Mouse (Mus musculus): ENCODE results near the gene B4galt7.
"Not testable (repeated sequence)": the region's sequence is repeated elsewhere in the genome, so short reads cannot be mapped to it uniquely, and the experiment has no call there.

Gene B4galt7

DNA sequence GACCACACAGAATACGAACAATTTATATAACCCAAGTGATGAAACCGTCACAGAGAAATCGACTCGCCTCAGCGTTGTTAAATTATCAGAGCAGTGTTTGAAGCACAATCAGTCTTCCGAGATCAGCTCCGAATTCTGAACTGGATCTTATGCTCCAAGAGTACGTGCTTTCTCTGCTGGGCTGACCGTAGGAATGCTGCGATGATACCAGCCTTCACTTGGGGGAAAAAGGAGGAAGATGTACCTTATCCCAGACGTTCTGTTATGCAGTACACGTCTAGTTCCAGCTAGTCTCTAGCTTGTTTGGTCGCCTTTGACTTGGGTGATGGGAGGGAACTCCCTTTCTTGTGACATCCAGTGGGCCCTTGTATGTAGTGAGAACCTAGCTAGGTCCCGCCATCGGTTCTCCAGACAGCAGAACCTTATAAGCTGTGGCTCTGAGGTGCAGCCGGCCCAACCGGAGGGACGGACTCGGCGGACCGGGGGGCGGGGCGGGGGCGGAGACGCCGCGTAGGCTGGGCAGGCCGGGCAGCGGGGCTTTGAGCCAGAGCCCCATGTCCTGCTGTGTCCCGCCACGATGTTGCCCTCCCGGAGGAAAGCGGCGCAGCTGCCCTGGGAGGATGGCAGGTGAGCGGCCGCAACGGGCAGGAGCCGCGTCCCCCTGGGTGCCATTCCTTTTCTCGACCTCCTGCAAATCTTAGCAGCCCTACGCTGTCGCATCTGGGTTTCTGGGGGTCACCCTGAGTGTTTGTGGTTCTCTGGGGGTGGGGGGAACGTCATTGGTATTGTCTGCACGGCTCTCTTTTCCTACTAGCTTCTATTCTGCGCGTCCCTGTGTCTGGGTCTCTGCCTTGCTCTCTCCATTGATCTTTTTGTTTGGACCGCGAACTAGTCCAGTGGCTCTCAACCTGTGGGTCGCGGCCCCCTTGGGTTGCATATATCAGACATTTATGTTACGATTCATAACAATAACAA lies at the start of gene B4galt7:
Gene B4galt7 (plus strand): TSS at position 331 of the 975 bp plus-strand sequence.
- DNase-seq: peak; percentile 91

DNA sequence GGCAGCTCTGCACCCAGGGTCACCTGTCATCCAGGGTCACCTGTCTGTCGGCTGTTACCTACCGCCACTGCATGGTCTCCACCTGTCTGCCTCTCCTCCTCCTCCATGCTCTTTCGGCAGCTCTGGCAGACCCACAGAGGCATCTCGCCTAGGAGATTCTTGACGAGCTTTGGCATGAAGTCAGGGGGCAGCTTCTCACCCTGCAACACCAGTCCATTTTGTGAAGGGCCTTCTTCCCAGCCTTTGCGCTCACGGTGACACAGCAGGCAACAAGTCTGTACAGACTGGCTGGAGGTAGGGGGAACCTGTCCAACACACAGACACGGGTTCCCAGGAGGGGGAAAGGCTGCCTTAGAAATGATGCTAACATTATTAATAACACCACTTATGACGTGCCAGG lies 43.8 kb upstream of the B4galt7 start:
- DNase-seq: no peak

DNA sequence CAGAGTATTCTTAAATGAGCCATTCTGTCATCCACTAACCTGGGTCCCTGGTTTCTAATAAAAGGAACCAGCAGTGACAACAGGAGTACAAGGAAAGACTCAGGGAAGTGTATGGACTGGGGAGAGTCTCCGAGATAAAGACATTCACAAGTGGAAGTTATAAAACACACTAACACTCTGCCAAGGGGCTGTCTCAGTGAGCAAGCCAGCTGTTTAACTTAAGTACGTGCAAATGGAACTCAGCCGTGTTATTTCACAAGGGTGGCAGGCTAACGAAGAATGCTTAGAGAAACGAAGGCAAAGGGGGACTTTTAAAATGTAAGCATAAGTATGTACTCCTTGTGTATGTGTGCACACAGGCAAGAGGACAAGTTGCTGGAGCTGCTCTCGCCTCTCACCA lies 42.2 kb upstream of the B4galt7 start:
- DNase-seq: no peak

DNA sequence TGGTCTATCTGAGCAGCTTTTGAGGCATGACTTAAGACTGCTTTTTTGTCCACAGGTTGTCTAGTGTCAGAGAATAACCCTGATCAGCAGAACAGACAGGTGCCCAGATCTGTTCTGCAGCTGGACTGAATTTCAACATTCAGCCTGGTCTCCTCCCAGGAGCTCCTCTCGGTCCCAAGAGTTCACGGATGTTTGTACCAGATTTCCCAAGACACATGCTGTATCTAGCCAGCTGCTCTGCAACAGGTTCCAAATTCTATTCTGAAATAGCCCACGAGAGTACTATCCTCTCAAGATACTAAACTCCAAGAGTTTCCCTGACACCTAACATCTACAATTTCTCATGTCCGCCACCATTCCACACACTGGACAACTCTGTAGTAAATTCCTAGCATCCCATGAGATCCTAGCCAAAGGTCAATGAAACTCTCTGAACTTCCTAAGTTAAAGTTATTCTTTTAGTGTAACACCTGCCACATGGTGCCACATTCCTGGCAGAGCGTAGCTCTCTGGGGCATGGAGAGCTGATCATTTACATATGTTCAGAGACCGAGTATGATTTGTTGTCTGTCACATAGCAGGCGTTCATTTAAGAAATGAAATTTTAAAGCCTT lies 36.3 kb upstream of the B4galt7 start:
- DNase-seq: peak; percentile 15

DNA sequence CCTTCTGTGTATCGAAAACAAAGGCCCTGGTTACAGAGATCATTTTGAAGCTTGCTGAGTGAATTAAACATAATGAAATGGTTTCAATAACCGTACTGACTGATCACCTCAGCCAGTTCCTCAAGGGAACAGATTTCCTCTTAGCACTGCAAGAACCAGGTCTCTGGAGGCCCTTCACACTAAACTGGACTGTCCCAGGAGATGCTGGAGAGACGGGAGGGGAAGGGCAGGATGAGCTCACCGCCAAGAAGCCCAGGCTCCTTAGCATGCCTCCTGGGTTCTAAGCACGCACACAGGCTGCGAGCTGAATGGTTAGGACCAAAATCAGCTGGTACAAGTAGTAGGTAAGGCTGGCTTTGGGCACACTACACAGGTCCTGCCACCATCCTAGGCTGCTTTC lies 32.7 kb upstream of the B4galt7 start:
- DNase-seq: no peak

DNA sequence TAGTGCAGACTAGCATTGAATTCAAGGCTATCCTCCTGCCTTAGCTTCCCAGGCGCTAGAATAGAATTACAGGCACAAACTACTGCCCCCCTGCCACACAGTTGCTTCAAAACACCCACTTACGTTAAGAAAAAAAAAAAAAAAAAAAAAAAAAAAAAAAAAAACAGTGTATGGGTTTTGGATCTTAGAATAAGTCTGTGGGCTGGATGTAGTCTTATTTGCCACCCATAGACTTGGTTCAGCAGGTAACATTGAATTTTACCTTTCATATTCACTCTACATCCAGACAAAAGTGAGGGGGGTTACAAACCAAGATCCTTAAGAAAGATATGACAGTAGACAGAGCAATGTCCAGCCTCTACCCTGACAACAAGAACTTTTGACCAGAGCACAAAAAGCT lies 31.7 kb upstream of the B4galt7 start:
- DNase-seq: no peak

DNA sequence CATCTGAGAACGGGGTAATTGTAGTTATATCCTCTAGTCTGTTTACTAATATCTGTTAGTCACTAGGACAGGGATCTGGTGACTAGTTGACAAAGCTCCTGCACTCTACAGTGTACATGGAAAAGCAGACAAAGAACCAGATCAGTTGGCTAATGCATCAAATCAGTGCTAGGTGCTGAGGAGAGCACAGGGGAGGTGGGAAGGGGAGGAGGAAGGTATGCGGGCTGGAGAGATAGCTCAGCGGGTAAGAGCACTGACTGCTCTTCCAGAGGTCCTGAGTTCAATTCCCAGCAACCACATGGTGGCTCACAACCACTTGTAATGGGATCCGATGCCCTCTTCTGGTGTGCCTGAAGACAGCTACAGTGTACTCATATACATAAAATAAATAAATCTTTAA lies 31.2 kb upstream of the B4galt7 start:
- not testable (repeated sequence) for DNase-seq

DNA sequence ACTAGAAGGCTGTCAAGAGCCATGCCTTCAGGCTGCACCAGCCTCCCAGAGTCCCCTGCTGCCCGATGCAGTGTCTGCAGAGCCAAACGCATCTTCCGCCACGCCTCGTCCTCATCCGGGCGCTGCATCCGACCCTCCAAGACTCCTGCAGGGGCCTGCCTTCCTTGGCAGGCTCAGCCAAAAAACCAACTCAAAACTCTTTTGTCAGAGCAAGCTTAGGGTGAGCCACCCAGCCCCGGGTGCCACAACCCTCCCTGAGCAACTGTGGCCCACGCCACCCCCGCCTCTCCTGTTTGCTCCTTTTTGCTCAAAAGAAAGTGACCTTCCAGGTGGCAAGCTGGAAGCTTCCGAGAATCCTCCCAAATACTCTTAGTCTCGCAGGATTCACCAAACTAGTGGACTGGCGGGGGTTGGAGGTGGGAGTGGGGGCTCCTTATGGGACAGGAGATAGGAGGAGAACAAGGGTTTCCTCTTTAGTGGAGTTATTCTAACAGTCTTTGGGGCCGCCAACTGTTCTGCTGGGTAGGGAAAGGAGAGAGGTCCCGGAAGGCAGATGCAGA lies 29.9 kb upstream of the B4galt7 start:
- DNase-seq: peak; percentile 7

DNA sequence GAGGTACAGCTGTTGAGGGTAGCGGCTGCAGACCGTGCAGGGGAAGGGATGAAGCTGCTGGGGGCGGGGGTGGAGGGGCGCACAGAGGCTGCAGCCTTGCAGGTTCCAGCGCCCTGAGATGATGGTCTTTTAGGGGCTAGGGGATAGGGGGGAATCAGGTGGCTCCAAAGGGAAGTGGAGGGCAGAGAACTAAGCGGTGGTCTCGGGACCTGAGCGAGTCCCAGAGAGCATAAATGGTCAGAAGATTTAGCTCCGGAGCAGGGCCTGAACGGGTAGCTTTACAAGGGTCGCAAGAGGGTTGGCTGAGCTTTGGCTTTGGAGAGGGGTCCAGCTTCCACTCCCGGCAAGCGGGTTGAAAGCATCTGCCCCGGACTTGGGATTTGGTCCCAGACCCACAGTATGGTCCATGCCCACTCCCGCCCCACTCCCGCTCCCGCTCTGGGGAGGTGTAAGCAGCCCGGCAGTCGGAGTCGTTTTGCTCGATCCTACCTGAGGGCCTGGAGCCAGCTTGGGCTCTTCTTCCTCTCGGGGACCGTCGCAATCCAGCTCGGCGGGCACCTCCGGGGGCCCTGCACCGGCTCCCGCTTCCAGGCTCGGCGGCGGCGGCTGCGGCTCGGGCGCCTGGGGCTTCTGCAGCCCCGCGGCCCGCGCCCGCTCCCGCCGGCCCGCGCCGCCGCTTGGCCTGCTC lies 29.3 kb upstream of the B4galt7 start:
- DNase-seq: peak; percentile 46

DNA sequence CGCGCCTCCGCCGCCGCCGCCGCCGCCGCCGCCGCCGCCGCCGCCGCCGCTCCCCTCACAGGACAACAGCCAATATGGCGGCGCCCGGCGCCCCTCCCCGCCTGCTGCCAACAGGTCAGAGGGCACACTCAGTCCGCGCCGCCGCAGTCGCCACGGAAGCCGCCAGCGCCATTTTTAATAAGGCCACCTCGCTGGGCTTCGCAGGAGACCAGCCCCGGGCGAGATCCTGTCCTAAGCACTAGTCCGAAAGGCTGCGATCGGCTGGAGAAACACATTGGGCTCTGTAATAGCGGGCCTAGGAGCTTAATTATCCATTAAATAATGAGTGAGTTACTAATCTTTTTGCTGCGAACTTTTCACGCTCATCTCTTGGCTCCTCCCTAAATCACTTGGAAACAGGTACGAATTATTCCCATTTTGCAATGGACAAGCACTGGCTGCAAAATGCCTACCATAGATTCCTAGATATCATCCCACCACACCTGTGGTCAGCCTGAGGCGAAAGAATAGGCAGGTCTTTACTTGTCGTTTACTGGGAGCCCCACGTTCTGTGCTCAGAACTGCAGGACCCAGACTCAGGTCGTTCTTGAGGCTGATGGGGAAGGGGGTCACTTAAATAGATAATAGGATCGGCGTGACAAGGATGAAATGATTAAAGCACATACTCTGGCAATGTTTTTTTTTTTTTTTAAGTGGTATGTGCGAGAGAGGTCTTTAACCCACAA lies 28.5 kb upstream of the B4galt7 start, which contains the start of gene Fam193b:
Gene Fam193b (minus strand): TSS at position 94 of the 725 bp plus-strand sequence.
- DNase-seq: peak; percentile 96

DNA sequence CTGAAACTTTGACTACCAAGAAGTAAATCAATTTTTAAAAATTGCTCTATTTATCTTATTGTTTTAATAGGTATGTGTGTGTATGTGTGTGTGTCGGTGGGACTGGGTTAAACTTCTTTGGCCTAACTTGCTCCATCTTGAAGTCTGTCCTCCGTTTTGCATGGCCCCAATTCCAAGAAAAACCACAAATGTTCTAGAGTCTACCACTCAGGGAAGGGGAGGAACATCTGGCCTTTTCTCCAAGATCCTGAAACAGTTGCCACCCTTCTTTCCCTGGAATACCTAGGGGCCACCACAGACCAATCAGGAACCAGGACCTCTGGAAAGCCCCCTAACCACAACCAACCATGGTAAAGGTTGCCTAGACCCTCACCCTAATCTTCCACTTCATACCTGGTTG lies 27.7 kb upstream of the B4galt7 start:
- DNase-seq: no peak

DNA sequence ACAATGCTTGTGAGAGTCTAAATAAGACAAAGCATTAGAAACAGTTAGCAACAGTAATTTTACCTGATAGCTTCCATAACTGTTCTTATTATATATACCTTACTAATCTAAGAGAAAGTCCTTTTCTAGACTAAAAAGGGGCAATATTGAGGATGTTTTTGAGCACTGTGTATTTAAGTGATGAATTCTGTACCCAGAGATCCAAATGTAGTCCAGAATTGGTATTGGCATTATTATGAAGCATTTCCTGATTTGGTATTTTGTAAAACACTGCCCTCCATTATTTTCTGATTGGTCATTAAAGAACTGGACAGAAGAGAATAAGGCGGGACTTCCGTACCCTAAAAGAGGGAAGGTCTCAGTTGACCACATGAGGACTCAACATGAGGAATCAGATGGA lies 26.3 kb upstream of the B4galt7 start, which contains the start of gene Tmed9:
Gene Tmed9 (plus strand): TSS at position 301 of the 400 bp plus-strand sequence.
- no peak for DNase-seq

DNA sequence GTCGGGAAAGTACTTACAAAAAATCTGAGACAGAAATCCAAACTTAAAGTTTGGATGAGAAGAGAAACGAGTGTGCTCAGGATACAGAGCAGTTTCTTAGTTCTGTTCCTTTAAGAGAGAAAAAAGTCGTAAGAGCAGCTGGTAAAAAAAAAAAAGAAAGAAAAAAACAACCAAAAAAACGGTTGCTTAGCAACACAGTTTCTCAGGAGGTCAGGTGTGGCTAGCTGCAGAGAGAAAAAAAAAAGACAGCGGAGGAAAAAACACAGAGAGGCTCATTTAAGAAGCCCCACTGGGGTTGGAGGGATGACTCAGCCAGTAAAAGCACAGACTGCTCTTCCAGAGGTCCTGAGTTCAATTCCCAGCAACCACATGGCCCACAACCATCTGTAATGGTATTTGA lies 25.4 kb upstream of the B4galt7 start:
- DNase-seq: no peak

DNA sequence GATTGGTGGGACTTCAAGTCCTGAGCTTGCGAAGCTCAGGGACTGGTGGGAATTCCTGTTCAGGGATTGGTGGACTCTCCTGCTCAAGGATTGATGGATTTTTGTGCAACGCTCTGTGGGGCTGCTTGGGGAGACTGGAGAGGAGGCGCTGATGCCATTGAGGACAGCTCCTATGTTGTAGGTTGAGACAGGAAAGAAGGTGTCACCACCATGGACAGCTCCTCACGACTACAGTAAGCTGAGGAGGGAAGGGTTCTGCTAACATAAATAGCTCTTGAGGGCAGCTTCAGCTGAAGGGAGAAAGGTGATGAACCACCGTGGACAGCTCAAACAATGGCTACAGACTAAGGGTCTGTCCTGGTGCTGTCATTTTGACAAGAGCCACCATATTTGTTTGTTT lies 23.8 kb upstream of the B4galt7 start:
- no peak for DNase-seq

DNA sequence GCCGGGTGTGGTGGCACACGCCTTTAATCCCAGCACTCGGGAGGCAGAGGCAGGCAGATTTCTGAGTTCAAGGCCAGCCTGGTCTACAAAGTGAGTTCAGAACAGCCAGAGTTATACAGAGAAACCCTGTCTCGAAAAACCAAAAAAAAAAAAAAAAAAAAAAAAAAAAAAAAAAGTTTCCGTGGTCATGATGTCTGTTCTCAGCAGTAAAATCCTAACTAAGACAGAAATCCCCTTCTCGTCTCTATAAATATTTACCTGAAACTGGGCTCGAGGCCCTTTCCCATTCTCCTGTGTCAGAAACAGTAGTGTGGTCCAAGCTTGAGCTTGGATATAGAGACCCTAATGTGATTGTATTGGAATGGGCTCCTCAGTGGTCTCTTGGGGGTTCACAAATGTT lies 22.8 kb upstream of the B4galt7 start:
- not testable (repeated sequence) for DNase-seq

DNA sequence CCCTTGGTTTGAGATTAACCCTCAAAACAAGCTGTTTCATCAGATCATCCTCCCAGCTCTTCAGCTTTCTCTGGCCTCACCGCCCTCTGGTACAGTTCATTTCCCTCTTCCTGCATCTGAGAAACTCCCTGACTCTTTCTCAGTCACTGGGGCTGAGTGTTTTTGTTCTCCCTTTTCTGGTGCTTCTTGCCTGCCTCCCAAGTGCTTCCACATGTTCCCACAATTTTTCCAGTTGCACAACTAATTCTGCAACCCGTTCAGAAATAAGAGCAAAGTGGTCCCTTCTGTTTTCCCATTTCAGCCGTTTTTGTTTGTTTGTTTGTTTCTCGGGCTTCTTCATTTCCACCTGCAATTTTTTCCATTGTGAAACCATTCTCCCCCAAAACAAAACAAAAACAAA lies 21.6 kb upstream of the B4galt7 start:
- no peak for DNase-seq

DNA sequence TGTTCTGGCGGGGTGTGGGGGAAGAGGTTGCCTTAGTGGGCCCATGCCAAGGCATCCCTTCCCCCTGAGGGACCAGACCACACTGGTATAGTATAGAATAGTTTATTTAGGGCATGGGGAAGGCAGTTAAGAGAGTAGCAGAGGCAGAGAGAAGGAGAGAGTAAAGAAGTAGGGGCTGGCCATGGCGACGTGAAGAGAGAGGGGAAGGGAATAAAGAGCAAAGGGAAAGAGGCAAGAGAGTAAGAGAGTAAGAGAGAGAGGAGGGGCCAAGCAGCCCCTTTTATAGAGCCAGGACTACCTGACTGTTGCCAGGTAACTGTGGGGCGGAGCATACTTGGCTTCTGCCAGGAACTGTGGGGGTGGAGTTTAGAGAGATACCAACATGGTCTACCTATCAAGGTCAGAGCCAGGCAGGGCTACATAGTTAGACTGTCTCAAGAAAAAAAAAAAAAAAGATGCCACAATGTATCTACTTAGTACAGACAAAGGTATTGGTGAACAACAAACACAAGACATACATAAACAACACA lies 7.7 kb upstream of the B4galt7 start:
- DNase-seq: no peak

DNA sequence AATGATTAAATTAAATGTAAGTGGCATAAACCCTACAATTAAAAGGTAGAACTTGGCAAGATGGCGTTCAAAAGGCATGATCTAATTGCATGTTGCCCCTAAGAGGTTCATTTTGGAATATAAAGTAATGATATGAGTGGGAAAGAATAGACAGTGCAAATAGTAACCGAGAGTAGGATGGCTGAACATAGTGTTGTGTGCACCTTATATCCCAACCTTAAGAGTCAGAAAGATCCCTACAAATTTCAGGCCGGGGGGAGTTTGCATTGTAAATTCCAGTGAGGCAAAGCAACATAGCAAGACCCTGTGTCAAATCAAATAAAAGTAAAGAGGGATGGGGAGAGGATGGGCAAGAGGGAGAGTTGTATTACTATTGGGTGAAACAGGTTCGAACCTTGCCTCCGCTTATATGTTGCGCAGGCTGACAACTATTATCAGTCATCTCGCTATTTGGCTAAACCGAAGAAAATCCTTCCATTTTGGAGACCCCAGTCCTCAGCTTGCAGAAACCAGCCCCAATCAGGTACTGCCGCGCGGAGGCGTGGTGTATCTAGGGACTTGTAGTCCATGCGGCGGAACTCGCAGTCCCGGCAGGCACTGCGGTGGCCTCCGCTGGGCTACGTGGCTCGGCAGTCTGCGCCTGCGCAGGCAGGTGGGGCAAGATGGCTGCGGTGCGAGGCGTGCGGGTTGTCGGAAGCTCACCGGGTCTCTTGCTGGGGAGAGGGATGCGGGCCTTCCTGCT lies 7.0 kb upstream of the B4galt7 start:
- DNase-seq: peak; percentile 96

DNA sequence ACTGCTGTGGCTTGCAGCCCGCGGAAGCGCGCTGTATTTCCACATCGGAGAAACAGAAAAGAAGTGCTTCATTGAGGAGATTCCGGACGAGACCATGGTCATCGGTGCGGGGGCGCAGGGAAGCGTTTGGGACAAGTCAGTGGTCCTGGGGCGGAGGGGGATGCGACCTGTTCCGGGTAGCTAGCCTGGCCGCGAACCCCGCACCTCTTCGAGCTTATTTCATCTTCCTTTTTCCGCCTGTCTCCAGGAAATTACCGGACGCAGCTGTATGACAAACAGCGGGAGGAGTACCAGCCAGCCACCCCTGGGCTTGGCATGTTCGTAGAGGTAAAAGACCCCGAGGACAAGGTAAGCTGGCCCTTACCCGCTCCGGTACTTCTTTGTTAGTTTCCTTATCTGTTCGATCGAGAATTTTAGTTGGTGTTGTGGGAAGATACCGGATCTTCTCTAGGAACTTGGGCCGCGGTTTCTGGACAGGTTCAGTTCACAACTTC lies 6.4 kb upstream of the B4galt7 start:
- DNase-seq: no peak

DNA sequence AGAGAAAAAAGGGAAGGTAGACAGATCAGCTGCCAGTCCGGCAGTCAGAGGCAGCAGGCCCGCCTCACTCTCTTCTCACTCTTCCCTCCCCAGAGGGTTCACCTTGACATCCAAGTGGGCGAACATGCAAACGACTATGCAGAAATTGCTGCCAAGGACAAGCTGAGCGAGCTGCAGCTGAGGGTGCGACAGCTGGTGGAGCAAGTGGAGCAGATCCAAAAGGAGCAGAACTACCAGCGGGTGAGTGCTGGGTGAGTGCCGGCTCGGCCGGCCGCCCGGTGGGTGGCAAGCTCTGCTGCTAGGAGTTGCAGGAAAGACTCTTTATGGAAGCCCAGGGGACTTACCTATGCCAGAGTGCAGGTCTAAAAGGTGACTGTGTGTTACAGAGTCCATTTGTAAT lies 4.3 kb upstream of the B4galt7 start:
- no peak for DNase-seq

DNA sequence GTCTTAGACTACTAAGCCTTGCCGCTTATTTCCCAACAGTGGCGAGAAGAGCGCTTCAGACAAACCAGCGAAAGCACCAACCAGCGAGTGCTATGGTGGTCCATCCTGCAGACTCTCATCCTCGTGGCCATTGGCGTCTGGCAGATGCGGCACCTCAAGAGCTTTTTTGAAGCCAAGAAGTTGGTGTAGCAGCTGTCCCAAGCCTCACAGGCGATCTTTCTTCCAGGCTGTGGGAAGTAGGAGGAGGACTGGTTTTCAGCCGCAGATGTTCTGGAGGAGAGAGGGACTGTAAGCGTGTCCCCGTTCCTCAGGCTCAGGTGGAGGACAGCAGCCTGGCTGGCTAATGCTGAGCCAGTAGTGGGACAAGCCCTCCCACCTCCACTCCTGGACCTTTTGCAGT lies 2.9 kb upstream of the B4galt7 start:
- no peak for DNase-seq

All from kidney, adult 18-20 months (tissue).